Mouse (Mus musculus): ENCODE results near the gene Vcl.

DNA sequence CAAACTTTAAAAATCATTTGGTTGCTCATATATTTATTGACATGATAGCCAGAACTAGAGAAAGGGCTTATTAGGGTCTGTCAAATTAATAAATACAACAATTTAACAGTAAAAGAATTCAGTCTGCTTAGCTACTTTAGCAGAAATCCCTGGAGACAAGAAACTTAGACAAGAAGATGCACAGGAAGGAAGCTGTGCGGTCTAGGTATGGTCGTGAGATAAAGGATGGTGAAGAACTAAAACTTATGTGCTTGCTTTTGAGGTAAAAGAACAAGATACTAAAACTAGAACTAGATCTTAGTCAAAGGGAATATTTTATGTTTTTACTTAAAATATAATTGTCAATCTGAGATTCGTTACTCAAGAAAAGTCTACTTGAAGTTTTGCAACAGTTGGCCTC is 105.6 kb downstream of the Vcl start:
- TF ChIP-seq POLR2A (IDR thresholded peaks at IDR 0.05; ENCODE audit: control insufficient read depth, extremely low read depth, insufficient read depth, low read length, poor library complexity) (no peak), CTCF (IDR thresholded peaks at IDR 0.05; ENCODE audit: borderline replicate concordance, control insufficient read depth, extremely low read depth, insufficient read depth, low read length, poor library complexity) (no peak)
